Mouse (Mus musculus) kidney, adult 9 months (tissue): ENCODE data around the gene Gng12.

Experiments
- DNase-seq: peaks from one replicate; pipeline ENCODE4 v3.0.0; 2022

Gng12 gene

DNA sequence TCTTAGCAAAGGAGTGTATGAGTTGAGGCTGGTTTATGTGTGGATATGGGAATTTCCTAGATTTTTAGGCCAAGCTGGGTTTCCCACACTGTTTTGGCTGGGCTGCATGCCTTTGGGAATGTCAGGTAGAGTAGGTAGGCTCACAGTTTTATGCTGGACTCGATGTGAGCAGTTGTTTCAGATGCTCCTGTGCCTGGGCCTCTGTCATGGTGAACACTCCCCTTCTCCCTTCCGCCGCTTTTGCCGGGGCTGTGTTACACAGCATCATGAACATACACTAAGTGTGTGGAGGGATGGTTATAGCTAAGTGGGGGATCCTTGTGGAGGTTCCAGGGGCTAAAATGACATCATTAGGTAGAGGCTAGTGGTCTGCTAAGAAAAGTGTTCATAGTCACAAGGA lies 24.6 kb downstream of the Gng12 start:
- DNase-seq: no peak

DNA sequence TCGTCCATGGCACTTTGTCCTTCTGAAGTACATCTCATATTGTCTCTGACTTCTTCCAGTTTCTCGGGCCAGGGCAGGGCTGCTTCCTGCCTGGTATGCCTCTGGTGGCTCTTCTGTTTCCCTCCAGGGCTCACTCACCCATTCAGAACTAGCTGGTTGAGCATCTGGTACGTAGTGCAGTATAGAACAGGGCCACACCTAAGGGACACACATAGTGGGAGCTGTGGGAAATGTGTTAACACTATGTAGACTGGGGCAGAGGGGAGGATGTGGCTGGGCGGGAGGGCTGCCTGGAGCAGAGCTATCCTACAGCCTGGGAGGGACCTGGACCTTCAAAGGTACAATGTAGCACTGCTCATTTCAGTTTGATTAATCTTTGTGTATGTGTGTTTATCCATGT lies 25.6 kb downstream of the Gng12 start:
- DNase-seq: no peak

DNA sequence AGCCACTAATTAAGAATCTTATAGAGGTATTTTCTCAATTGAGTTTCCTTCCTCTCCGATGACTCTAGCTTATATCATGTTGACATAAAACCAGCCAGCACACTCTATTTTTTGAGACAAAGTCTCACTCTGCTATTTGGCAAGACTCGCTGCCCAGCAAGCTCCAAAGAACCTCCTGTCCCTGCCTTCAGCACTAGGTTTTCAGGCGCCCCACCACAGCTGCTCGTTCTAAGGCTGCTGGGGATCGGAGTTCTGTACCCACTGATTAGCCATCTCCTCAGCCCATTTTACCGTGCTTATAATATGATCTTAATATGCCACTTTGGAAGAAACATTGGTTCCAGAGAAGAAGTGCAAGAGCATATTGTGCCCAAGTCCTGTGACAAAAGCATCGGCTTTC lies 26.3 kb downstream of the Gng12 start:
- no peak for DNase-seq

DNA sequence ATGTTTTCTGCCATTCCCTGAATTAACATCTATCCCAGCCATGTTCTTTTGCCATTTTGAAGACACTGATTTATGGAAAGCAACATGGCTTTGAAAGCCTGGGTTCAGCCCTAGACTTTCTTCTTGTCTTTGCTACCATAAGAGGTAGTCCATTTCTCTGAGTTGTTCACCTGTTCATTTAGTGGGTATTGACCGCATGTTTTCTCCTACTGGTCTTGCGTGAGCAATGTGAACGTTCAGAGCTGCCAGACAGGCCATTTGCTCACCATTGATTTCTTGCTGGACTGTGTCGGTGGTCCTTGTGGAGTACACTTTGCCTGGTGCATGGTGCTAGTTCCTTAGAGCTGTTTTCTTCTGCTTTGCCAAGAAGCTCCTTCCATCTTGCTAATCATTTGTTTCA lies 27.7 kb downstream of the Gng12 start:
- no peak for DNase-seq

DNA sequence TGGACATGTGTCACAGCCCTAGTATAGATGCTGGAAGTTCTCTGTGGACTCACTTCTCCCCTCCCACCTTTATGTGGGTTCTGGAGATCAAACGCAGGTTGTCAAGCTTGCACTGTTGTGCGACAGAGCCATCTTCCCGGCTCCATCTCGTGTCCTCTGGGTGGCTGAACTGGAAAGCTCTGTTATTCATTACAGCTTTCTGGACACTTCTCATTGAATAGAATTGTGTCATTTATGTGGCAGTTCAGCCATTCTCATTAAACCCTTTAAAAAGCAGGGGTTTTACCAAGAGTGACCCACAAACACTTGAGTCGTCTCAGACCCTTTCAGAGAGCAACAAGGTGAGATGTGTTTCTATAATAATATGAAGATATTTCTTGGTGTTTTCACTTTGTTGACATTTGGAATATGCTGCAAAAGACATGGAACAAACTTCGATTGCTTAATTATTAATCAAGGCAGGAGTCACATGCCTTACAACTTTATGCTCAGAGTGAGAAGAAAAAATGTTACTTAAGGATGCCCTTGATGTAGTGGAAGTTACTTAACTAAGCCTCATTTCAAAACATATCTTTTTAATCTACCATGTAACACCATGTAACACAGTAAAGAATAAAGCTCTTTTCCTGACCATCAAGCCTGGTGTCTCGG lies 28.2 kb downstream of the Gng12 start:
- DNase-seq: peak; percentile 67

DNA sequence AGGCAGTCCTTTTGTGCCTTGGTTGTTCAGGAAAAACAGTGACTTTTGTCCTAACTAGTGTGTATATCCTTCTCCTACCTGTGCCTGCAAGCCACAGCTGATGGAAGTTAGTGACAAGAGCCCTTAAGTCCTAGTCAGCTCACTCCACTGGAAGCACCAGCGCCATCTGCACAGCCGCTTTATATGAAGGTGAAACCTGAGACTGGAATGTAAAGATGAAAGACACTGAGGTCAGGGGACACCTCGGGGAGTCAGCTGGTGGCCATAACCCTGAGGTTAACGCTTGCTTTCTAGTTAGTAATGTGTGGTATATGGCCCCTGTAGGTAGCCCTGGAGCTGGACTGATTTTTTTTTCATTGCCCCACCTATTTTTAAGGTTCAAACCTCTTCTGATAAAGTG lies 30.1 kb downstream of the Gng12 start:
- no peak for DNase-seq

DNA sequence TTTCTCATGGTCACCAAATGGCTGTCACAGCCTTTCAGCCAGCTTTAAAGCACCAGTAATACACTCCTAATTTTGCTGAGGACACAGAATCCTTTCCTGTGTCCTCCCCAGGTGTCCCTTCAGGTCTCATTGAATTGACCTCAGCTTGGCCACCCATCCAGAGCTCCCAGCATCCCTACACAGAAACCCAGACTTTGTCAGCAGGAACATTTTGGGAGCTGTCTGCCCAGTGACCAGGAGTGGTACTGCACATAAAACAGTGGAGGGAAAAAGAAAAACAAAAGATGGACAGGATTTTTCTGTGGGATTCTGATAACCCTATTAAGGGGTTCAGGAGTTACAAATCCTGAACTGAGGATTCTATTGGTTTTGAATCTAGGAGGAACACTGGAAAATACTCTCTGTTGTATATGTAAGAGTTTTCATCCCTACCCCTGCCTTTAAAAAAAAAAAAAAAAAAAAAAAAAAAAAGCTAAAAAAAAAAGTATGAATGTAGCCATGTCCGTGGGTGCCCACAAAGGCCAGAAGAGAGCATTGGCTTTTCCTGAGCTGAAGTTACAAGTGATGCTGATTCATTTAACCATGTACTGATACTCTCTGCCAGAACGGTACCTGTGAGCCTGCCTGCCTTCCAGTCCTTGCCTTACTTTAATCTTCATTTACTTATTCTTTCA lies 32.9 kb downstream of the Gng12 start:
- no peak for DNase-seq

DNA sequence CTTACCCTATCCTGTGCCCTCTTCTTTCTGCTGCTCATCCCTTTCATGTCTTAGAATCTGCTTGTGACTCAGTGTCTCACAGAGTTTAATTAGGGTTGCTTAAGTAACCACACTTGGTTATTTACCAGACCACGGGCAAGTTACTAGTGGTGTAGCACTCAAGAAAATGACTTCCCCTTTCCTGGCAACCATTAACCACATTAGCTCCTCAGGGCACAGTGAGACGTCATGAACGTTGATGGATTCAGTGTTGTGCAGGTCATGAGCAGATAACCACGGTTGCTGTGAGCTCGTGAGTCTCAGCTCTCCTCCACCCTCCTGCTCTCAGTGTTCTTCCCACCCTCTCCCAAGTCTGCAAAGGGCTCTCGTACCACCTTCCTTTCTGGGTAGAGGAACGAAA lies 33.5 kb downstream of the Gng12 start:
- DNase-seq: peak; percentile 77

DNA sequence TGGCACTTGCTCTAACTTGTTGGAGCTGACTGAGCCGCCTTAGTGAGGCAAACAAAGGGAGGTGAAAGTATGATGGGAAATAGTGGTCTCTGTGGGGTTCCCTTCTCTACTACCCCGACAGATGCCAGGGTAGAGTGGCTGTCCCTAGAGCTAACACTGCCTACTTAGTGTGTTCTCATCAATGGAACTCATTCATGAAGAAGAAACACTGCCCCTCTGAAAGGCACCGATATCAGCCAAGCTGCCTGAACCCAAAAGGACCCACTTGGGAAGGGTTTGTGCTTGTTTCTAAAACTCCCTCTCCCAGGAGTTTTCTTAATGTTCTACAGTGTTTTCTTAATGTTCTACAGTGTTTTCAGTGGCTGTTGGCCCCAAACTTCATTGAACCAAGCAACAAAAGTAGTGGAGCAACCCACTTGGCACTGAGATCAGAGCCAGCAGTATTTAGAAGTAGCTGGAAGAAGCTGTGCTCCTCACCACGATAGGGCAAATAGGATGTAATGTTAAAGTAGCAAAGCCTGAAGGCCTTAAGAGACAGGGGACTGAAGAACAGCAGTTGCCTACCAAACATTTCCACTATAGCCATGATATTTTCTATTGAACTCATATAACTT lies 36.1 kb downstream of the Gng12 start:
- no peak for DNase-seq

DNA sequence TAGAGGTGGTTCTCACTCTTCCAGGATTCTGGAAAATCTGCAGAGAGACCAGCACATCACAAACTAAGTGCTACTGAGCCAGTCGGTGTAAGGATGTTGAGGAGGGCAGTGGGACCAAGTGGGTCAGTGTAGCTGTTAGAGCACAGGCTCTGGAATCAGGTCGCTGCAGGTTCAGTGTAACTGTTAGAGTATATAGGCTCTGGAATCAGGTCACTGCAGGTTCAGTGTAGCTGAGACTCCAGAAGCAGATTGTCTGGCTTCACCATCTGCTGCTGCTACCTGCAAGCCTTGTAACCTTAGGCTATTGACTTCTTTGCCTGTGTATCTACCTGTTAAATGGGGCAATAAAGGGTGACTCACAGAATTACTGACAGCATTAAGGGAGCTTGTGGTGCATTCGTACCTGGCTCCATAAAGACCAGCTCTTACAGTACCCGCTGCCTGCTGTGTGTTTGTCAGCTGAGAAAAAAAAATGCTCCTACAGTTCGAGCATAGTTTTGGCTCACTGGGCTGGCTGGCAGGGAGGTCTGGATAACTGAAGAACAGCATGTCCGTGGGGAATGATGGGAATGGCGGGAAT lies 44.5 kb downstream of the Gng12 start:
- no peak for DNase-seq

DNA sequence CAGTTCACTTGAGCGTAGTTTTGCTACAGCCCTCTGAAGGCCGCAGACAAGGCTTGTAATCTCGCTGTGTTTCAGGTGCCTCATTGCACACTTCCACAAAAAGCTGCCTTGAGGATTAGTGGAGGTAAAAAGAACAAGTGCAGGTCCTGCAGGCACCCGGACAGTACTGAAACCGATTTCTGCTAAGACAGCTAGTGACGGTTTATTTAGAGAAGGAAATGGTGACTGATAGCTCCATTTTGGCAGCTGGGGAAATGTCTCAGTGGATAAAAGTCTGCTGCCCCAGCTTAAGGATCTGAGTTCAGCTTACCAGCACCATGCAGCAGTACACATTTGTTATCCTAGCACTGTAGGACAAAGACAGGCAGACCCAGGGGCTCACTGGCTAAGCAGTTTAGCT lies 45.6 kb downstream of the Gng12 start:
- no peak for DNase-seq

DNA sequence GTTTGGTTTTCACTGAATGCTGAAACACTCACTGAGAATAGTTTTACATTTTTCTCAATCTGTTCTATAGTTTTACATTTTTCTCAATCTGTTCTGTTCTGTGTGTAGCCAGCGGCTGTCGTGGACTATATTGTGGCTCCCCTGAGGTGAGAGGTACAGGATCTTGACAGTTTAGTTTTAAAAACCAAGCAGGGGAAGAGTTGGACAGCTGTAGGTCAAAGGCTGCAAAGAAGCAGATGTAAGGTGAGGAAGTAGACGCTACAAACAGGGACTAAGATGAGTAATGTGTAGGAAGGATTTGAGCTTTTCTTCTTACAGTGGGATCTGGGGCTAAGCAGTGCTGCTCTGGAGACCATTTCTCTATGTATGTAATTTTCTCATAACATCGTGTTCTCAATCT lies 46.6 kb downstream of the Gng12 start:
- no peak for DNase-seq

DNA sequence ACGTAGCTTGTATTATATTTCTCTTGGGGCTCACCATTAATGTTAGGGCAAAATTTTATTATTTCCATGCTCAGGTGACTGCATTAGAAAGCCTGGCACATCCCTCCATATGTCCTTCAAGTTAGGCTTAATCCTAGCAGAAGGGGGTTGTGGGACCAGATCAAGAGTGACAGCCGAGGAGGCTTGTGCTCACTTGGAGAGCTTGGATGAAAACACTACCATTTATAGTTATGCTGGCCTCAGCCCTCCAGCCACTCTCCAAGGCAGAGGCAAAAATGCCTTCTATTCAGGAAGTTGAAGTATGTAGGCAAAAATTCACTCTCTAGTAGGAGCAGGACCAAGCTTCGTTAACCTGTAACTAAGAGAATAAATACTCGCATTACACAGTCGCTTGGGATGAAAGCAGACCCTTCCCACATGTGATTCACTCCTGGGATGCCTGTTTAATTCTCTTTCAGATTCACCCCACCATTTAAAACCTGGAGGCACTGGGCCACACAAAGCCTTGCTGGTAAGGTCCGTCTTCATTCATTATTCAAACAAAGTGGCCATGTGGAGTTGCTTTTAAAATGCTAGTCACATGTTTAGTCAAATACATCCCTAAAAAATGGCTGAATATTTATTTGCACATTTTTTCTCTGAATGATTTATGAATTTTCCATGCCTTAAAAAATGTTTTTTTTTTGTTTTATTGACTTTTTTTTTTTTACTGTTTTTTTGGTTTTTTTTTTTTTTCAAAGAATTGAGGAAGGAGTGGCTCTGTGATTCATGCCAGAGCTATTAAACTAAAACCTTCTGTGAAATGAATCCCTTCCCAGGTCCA lies 47.4 kb downstream of the Gng12 start:
- no peak for DNase-seq

DNA sequence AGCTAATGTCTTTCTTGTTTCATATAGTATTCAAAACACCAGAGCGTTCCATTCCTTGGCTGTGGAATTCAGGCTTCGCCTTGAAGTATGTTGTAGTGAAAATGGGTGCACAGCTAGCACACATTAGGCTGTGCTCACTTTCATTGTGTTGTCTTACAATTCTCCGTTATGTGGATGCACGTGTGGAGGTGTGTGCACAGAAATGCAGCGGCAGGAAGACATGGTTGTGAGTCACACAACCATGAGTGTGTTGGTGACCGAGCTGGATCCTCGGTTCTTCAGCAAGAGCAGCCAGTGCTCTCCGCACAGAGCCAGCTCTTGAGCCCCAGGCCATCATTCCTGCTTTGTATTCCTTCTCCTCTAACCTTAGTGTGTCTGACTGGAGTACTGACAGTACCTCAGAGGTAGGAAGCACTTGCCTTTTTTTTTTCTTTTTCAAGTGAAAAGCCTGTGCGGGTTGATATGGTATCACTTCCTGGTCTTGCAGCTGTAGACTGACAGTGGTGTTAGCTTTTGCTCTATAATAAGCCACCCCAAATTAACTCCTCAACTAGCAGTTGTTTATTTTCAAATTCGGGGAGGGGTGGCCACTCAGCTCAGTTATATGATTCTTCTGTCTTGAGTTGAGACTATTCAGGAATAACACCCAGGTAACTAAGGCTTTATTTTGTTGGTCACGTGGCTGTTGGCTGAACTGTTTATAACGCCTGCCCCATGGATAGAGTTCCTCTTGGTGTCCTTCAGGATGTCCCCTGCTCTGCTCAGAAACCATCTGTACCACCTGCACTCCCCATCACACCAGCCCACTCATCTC lies 48.2 kb downstream of the Gng12 start:
- DNase-seq: no peak

DNA sequence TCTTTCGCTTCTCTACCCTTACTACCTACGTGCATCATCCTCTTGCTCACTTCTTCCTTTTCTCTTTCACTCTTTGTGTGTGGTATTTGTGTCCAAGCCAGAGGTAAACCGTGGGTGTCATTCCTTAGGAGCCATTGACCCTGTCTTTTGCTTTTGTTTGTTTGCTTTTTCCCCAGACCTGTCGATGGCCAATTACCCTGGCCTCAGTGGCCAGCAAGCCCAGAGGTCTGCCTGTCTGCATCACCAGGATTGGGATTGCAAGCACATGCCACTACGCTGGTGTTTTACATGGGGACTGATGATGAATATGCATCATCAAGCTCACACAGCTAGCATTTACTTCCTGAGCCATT lies 48.8 kb downstream of the Gng12 start:
- DNase-seq: no peak

DNA sequence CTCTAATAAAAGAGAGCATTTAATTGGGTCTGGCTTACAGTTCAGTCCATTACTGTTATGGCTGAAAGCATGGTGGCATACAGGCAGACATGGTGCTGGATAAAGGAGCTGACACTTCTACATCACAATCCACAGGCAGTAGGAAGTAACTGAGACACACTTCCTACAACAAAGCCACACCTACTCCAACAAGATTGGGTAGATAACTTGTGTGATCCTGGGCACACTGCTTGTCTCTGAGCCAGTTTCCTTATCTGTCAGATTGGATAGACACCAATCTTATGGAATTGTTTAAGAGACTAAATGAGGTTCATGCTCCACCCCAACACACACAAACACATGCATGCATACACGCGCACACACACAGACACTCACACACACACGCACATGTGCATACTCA lies 51.9 kb downstream of the Gng12 start:
- DNase-seq: no peak

DNA sequence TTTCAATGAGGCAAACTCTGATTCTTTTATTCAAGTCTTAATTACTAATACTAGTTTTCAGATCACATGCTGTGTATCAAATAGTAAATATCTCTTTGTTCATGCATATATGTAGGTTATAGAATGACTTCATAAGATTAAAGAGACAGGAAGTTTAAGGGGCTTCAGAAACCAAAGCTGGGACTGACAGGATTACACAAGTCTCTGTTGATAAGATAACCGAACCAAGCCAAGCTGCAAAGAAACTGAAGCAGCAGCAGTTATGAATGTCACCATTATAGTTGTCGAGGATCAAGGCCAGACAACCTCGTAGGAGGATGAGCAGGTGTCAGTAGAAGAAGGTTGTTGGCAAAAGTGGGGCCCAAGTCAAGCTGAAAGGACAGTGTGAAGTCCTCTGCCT lies 52.7 kb downstream of the Gng12 start:
- no peak for DNase-seq

DNA sequence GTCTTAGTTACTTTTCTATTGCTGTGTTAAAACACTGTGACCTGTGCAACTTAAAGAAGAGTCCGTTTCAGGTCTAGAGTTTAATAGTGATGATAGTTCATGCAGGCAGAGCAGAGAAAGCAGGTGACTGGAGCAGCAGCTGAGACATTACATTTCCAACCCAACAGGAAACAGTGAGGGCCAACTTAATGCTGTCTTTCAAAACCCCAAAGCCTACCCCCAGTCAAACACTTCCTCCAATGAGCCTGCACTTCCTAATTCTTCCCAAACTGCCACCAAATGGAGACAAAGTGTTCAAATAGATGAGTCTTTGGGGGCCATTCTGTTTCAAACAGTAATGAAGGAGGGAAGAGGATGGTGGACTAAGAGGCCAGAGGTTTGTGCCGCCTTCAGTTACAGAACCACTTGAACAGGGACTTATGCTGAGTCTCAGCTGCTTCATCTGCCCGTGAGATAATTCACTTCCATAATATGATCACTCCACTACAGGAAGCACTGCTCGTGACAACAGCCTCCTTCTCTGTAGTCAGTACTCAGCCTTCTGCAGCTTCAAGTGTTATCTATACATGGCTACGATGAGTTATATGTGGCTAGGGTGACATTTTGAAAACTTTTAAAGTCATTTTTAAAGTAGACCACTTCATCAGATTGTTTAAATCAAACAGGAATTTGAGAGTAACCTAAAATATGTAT lies 55.7 kb downstream of the Gng12 start:
- no peak for DNase-seq

DNA sequence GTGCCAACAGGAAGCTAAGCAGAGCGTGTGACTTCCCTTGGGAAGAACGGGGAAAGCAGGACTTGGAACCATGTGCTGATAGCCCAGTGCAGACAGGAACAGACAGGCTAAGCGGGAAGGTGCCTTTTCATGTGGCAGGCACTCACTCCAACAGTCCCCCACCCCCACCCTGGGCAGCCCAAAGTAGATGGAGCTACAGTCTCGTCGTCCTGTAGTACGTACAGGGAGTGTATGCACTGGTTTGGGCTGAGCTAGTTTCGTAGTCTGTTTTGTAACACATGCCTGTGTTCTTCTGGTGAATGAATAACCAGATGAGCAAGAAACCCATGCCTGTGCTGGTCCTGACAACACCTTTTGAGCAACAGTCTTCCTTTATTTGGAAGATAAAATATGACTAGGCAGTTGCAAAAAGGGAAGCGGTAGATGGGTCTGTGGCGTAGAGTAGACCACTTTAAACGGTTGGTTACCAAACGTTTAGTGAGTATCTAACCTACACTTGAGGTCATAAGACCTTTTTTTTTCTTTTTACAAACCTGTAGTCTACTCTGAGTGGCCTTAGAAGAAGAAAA lies 57.8 kb downstream of the Gng12 start:
- peak; percentile 83 for DNase-seq

DNA sequence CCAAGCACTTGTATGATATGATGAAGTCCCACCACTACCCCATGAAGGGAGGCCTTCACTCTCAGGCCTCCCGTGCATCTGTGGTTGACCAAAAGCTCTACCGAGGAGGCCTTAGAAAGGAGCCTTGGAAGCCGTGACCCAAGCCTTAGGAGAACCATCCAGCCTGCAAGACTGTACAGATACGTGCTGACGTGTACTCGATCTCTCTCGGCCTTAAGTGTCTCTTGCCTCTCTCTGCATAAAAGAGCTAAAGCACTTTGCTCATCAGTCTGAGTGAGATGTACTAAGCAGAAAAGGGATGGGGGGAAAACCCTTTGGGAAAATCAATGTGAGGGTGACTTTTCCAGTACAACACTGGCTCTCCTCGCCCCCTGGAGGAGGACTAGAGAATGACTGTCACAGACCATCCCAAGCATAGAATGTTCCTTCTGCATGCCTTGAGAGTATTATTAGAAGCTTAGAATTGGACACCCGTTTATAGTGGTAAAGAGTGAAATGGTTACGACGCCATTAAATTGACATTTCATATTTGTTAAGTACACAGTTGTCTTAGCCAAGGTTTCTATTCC lies 59.0 kb downstream of the Gng12 start:
- DNase-seq: peak; percentile 60
